Mouse (Mus musculus) midbrain, embryonic 15.5 days (tissue): ENCODE results near the gene Sgpp2. TPM values are rescaled to one million over a fixed set of nuclear protein-coding genes. Genes with fewer than 3 reads are reported as not detected.

Experiments used
- ATAC-seq: fragments of 200-750 bp; cut with Nextera tagmentation; replicated peaks from 2 replicates; pipeline ENCODE4 v1.8.0; 2017; ENCODE audit warnings: moderate TSS enrichment
- H3K27ac ChIP-seq: fragments of 300-500 bp; sonication (generic); 2 replicates; pipeline ENCODE4 v1.5.1; 2015; ENCODE audit warnings: mild to moderate bottlenecking, inconsistent platforms
- H3K27me3 ChIP-seq: fragments of 300-500 bp; sonication (generic); replicated peaks from 2 replicates; pipeline ENCODE4 v1.6.1; 2015; ENCODE audit warnings: inconsistent platforms
- H3K36me3 ChIP-seq: fragments of 300-500 bp; sonication (generic); replicated peaks from 2 replicates; pipeline ENCODE4 v1.6.1; 2015; ENCODE audit warnings: inconsistent platforms
- H3K4me1 ChIP-seq: fragments of 300-500 bp; sonication (generic); 2 replicates; pipeline ENCODE4 v1.6.1; 2015; ENCODE audit warnings: inconsistent platforms
- H3K4me2 ChIP-seq: fragments of 300-500 bp; sonication (generic); 2 replicates; pipeline ENCODE4 v1.6.1; 2015; ENCODE audit warnings: inconsistent platforms, mild to moderate bottlenecking, moderate library complexity
- H3K4me3 ChIP-seq: fragments of 300-500 bp; sonication (generic); 2 replicates; pipeline ENCODE4 v1.5.1; 2015; ENCODE audit warnings: mild to moderate bottlenecking, inconsistent platforms
- H3K9ac ChIP-seq: fragments of 300-500 bp; sonication (generic); 2 replicates; pipeline ENCODE4 v1.6.1; 2015; ENCODE audit warnings: mild to moderate bottlenecking, inconsistent platforms
- H3K9me3 ChIP-seq: fragments of 300-500 bp; sonication (generic); 2 replicates; pipeline ENCODE4 v1.6.1; 2016; ENCODE audit warnings: inconsistent platforms
- WGBS: fragments of 180-500 bp; shearing (Covaris S2); methylation state at CpG from one replicate; pipeline ENCODE4 v1.1.7; 2015; ENCODE audit warnings: mixed read lengths; 5-methylcytosine and 5-hydroxymethylcytosine counted together
- polyA plus RNA-seq: library from polyadenylated mRNA; unstranded; fragments of >200 nt; fragmentation: Nextera tagmentation; extraction: Ambion mirVana; gene quantifications from 2 replicates; pipeline ENCODE4 v1.2.1, GENCODE M21; 2015

Sgpp2 gene
- polyA plus RNA-seq, 1 experiment from 2014 or later = 1.2 TPM

DNA sequence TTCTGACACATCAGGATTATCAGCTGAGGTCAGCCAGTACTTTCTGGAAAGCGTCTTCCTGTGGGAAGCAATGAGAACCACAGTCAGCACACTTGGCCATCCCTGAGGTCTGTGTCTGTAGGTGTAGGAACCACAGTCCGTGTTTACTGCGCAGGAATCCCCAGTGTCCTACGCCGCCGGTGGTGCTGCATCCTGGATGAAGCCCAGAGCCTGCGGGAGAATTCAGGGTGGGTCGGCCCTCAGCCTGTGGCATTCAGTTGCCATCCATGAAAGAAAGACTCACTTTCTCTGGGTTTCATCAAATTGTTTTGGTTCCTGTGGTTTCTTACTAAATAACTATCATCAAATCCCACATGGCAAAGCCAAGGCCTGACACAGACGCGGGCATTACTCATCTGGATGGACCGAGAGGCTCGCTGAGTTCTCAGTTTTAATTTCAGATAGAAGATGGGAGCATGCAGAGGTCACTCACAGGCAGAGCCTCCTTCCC is 37.2 kb downstream of the Sgpp2 start:
- Histone ChIP-seq H3K9me3 (no peaks in the 10 kb centered on the region), H3K9ac (no peak overlapping the region), H3K27ac (no peak overlapping the region), H3K4me1 (no peaks in the 10 kb centered on the region), H3K4me2 (no peak overlapping the region), H3K27me3 (no peaks in the 10 kb centered on the region), H3K36me3 (no peaks in the 10 kb centered on the region), H3K4me3 (no peak overlapping the region)
- no peak for ATAC-seq
- 88% methylated on average over 12 of the region's 12 CpGs for WGBS

DNA sequence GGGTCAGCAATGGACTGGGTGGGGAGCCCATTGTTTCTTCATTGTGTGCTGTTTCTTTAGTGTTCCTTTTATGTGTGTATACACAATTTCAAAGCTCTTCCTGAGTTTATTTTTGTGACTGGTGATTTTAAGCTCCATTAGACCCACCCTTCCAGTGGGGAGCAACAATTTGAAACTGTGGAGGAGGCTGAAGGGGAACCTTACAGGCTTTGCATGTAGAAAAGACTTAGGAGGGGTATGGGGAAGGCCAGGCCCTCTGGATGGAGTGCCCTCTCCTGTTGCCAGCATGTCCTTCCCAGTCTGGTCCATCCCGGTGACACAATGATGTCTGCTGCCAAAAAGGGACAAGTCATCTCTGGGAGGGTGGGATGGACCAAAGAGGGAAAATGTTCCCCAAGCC is 39.1 kb downstream of the Sgpp2 start:
- Histone ChIP-seq H3K9me3 (no peaks in the 10 kb centered on the region), H3K4me1 (no peaks in the 10 kb centered on the region), H3K27ac (no peak overlapping the region), H3K4me2 (no peak overlapping the region), H3K36me3 (no peaks in the 10 kb centered on the region), H3K4me3 (no peak overlapping the region), H3K9ac (no peak overlapping the region), H3K27me3 (no peaks in the 10 kb centered on the region)
- whole genome bisulfite sequencing = 84% methylated on average over 1 of the region's 1 CpGs
- ATAC-seq = no peak

DNA sequence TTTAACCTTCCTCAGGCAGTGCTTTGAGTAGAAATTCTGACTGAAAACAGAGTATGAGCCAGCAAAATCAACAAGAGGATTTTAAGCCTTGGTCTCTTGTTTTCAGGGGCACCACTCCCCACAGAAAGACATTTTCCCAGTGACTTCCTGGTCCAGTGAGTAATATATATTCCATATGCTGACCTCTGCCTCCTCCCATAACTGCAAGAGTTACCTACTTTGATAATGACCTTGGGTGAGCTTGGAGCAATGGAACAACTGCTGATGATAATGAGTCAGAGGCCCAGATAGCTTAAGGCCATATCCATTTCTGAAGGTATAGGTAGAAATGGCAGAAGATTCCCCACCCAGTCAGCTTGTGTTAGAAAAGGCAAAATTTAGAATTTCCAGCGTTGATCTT is 43.1 kb downstream of the Sgpp2 start:
- H3K27me3 ChIP-seq = 0 out of 2 replicates have a peak, but pooled peaks cover 3% of the 10 kb centered on the region
- H3K4me3 ChIP-seq = no peak overlapping the region
- no peak for ATAC-seq
- no peak overlapping the region for H3K9ac ChIP-seq
- WGBS = 85% methylated on average over 1 of the region's 1 CpGs
- H3K36me3 ChIP-seq = no peaks in the 10 kb centered on the region
- no peaks in the 10 kb centered on the region for H3K9me3 ChIP-seq
- H3K4me1 ChIP-seq = no peaks in the 10 kb centered on the region
- H3K4me2 ChIP-seq = no peak overlapping the region
- no peak overlapping the region for H3K27ac ChIP-seq

- no peaks in the 10 kb centered on the region for H3K36me3 ChIP-seq
- no peak overlapping the region for H3K9ac ChIP-seq
Observed at GRCm38 (mm10) chr1:78355123-78355522, 45.0 kb downstream of the Sgpp2 start.

DNA sequence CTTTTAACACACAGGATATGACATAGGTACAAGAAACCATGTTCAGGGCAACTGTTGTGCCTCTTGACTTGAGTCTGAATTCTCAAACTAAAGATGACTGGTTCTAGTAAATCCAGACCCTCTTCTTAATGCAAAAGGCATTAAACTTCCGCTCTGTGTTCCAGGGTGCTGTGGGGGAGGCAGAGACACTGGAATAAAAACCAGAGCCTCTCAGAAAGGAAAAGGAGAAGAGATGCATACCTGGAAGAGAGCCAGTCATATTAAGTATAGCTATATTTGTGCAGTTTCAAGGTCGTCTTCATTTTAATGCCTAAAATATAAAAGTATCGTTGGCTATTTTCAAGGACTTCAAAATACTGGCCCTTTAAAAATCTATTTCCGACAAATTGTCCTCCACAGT is 47.3 kb downstream of the Sgpp2 start:
- Histone ChIP-seq H3K4me1 (no peaks in the 10 kb centered on the region), H3K36me3 (no peaks in the 10 kb centered on the region), H3K27ac (no peak overlapping the region), H3K4me3 (no peak overlapping the region), H3K4me2 (no peak overlapping the region), H3K9me3 (no peaks in the 10 kb centered on the region), H3K9ac (no peak overlapping the region), H3K27me3 (0 out of 2 replicates have a peak, but pooled peaks cover 3% of the 10 kb centered on the region)
- 91% methylated on average over 4 of the region's 4 CpGs for WGBS
- no peak for ATAC-seq

More at GRCm38 (mm10) chr1:78355123-78355522, 45.0 kb downstream of the Sgpp2 start:
- Histone ChIP-seq H3K4me3 (no peak overlapping the region), H3K27ac (no peak overlapping the region), H3K9me3 (no peaks in the 10 kb centered on the region), H3K27me3 (0 out of 2 replicates have a peak, but pooled peaks cover 3% of the 10 kb centered on the region), H3K4me2 (no peak overlapping the region), H3K4me1 (no peaks in the 10 kb centered on the region)
- no peak for ATAC-seq
- 44% methylated on average over 4 of the region's 4 CpGs for WGBS

DNA sequence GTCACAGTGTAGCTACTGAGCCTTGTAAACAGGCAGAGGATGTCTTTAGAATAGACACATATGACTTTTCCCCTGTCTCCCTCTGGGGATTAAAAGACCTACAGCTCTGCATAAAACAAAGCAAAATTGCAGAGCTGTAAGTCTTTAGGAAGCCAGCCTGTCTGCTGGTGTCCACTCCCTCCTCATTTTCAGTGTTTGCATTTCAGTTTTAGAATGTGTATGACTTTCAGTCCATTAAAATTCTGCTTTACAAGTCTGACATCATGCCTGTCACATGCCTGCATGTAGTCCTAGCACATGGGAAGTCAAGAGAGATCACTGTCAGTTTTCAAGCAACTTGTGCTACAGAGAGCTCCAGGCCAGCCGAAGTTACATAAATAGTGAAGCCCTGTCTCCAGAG is 47.7 kb downstream of the Sgpp2 start:
- 59% methylated on average over 1 of the region's 1 CpGs for WGBS
- 0 out of 2 replicates have a peak, but pooled peaks cover 3% of the 10 kb centered on the region for H3K27me3 ChIP-seq
- ATAC-seq = no peak
- no peak overlapping the region for H3K4me2 ChIP-seq
- H3K27ac ChIP-seq = no peak overlapping the region
- H3K4me3 ChIP-seq = no peak overlapping the region
- no peak overlapping the region for H3K9ac ChIP-seq
- H3K4me1 ChIP-seq = no peaks in the 10 kb centered on the region
- H3K36me3 ChIP-seq = no peaks in the 10 kb centered on the region
- no peaks in the 10 kb centered on the region for H3K9me3 ChIP-seq

DNA sequence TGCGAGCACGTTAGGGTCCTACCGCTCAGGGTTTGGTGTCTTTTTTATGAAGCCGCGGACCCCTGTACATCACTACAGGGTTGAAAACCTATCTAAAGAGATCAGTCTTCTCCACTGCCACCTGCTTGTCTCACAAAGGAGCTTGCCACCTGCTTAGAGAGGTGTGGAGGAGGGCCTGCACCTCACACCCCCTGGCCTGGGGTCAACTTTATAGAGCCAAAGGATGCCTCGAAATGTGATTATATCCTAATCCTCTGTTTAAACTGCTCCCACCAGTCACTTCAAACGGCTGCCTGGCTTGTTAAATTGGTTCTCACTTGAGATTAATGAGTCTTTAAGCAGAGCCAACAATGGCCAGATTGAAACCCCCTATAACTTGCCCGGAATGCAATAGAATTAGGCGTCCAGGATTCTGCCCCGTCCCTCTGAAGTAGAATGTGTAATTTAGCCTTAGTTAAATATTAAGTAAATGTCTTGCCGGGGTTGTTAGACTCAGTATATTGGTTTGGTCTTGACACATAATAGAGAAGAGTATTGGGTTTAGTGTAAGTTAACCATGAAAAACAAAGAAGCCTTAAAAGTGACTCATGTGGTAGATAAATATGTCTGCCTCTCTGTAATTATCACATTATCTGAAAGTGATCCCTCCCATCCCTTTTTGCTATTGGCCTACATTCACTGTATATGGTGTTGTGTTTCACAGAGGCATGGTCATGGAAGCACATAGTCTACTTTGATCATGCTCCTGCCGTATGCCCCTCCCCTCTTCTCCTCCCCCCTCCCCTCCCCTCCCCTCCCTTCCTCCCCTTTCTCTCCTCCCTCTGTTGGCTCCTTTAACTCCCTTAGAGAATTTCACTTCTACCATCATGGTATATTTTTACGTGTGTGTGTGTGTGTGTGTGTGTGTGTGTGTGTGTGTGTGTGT is 54.1 kb downstream of the Sgpp2 start:
- H3K9me3 ChIP-seq = no peaks in the 10 kb centered on the region
- no peak overlapping the region for H3K4me3 ChIP-seq
- H3K4me1 ChIP-seq = 0 out of 2 replicates have a peak, but pooled peaks cover 8% of the 10 kb centered on the region
- H3K9ac ChIP-seq = no peak overlapping the region
- H3K27me3 ChIP-seq = no peaks in the 10 kb centered on the region
- no peak overlapping the region for H3K27ac ChIP-seq
- no peak overlapping the region for H3K4me2 ChIP-seq
- no peaks in the 10 kb centered on the region for H3K36me3 ChIP-seq
- ATAC-seq = no peak
- 30% methylated on average over 13 of the region's 13 CpGs for WGBS

DNA sequence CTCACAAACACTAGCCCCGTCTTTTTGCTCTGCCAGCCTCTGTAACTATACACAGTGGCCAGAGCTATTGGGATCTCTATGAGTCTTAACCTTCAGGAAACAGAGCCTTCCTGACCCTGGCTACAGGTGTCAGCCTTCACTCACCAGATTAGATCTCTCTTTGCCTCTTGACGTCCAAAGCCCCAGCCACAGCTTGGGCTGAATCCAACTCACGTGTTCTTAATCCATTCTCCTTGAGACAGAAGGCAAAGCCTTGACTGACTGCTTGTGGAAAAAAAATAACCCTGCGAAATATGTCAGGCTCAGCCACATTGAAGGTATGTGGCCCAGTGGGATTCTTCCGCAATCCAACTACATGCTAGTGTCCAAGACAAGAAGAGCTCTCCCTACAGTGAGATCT is 57.7 kb downstream of the Sgpp2 start:
- no peak overlapping the region for H3K4me2 ChIP-seq
- 53% methylated on average over 5 of the region's 5 CpGs for WGBS
- no peak overlapping the region for H3K27ac ChIP-seq
- no peaks in the 10 kb centered on the region for H3K36me3 ChIP-seq
- H3K4me1 ChIP-seq = 0 out of 2 replicates have a peak, but pooled peaks cover 8% of the 10 kb centered on the region
- no peak for ATAC-seq
- no peak overlapping the region for H3K9ac ChIP-seq
- no peaks in the 10 kb centered on the region for H3K27me3 ChIP-seq
- H3K4me3 ChIP-seq = no peak overlapping the region
- H3K9me3 ChIP-seq = 0 out of 2 replicates have a peak, but pooled peaks cover 7% of the 10 kb centered on the region

GRCm38 (mm10) chr1:78370121-78370520 is 60.0 kb downstream of the Sgpp2 start:
- WGBS = 70% methylated on average over 6 of the region's 6 CpGs

GRCm38 (mm10) chr1:78371569-78372236 is 61.6 kb downstream of the Sgpp2 start:
- ATAC-seq = no peak
- H3K4me1 ChIP-seq = 0 out of 2 replicates have a peak, but pooled peaks cover 4% of the 10 kb centered on the region
- no peak overlapping the region for H3K27ac ChIP-seq
- H3K27me3 ChIP-seq = no peaks in the 10 kb centered on the region
- H3K36me3 ChIP-seq = no peaks in the 10 kb centered on the region
- no peak overlapping the region for H3K4me2 ChIP-seq
- H3K9me3 ChIP-seq = 0 out of 2 replicates have a peak, but pooled peaks cover 7% of the 10 kb centered on the region
- no peak overlapping the region for H3K4me3 ChIP-seq
- H3K9ac ChIP-seq = no peak overlapping the region
- 81% methylated on average over 2 of the region's 2 CpGs for WGBS

More at GRCm38 (mm10) chr1:78370121-78370520, 60.0 kb downstream of the Sgpp2 start:
- Histone ChIP-seq H3K4me1 (0 out of 2 replicates have a peak, but pooled peaks cover 4% of the 10 kb centered on the region), H3K9me3 (0 out of 2 replicates have a peak, but pooled peaks cover 7% of the 10 kb centered on the region), H3K36me3 (no peaks in the 10 kb centered on the region), H3K27ac (no peak overlapping the region), H3K9ac (no peak overlapping the region), H3K4me2 (no peak overlapping the region), H3K4me3 (no peak overlapping the region), H3K27me3 (no peaks in the 10 kb centered on the region)
- ATAC-seq = no peak

GRCm38 (mm10) chr1:78372316-78372715 is 62.2 kb downstream of the Sgpp2 start:
- 0 out of 2 replicates have a peak, but pooled peaks cover 7% of the 10 kb centered on the region for H3K9me3 ChIP-seq
- H3K27ac ChIP-seq = no peak overlapping the region
- no peaks in the 10 kb centered on the region for H3K4me1 ChIP-seq
- WGBS = 92% methylated on average over 9 of the region's 9 CpGs
- no peak overlapping the region for H3K9ac ChIP-seq
- H3K36me3 ChIP-seq = no peaks in the 10 kb centered on the region
- H3K4me2 ChIP-seq = no peak overlapping the region
- ATAC-seq = no peak
- no peak overlapping the region for H3K4me3 ChIP-seq
- no peaks in the 10 kb centered on the region for H3K27me3 ChIP-seq

- 84% methylated on average over 5 of the region's 5 CpGs for WGBS
Observed at GRCm38 (mm10) chr1:78373836-78374235, 63.7 kb downstream of the Sgpp2 start.

More at GRCm38 (mm10) chr1:78373836-78374235, 63.7 kb downstream of the Sgpp2 start:
- ATAC-seq = no peak
- Histone ChIP-seq H3K4me2 (no peak overlapping the region), H3K4me1 (no peaks in the 10 kb centered on the region), H3K9me3 (0 out of 2 replicates have a peak, but pooled peaks cover 7% of the 10 kb centered on the region), H3K9ac (no peak overlapping the region), H3K27ac (no peak overlapping the region), H3K27me3 (no peaks in the 10 kb centered on the region), H3K36me3 (no peaks in the 10 kb centered on the region), H3K4me3 (no peak overlapping the region)
